Mouse (Mus musculus): ENCODE measurements around the gene Serpina3c.
"Not testable (repeated sequence)": the region's sequence is repeated elsewhere in the genome, so short reads cannot be mapped to it uniquely, and the experiment has no call there.

Gene Serpina3c

DNA sequence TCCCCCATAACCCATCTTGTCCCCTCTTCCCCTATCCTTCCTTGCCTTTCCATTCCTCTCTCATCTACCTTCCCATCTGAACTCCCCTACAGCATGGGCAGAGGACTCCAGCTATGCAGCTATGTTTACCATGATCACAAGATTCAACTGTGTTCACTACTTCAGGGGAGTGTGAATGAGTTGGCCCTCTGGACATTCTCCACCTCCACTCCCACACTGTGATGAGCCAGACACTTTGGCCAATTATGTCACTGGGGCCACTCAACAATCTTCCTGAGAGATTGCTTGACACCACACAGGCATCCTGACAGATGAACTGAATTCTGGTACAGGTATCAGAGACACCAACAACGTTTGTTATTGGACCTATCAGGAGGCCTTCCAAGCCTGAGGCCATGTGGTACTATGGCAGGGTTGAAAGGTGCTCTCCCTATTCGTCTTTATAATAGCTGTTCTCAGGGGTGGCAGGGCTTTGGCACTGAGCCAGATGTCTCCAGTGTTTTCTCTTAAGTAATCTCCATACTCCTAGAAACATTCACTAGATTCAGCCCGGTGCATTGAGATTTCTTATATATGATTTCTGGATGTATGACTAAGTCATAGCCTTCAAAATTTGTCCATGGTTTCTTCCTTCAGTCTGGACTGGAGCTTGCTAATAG, 38.6 kb downstream of the Serpina3c start:
- no peak for DNase-seq (ENCODE audit: low spot score in 2 of 2)

DNA sequence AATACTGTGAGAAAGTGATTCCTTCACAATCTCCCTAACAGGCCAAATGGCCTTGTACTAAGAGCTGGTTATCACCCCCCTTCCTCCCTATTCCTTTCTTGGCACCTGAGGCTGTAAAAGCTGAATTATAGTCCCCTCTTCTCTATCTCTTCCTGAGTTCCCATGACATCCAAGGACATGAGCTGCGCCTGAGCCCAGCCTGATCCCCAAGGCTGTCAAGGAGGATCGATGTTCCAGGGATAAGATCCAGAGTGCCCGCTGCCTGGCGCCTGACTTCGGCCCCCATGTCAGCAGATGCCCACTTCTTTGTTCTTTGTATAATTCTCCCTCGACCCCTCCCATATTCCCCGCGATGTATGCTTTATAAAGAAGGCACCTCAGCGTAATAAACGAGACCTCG, 41.3 kb downstream of the Serpina3c start, which contains the start of gene Serpina3a:
Gene Serpina3a, plus strand, starts transcription at position 392 of the 400 bp plus-strand sequence.
- not testable (repeated sequence) for DNase-seq (ENCODE audit: low spot score in 2 of 2)

- DNase-seq (ENCODE audit: low spot score in 2 of 2), result no peak
Measured at GRCm38 (mm10) chr12:104108507-104108906, 45.2 kb downstream of the Serpina3c start.

GRCm38 (mm10) chr12:104106919-104107318, 46.8 kb downstream of the Serpina3c start:
- no peak for DNase-seq (ENCODE audit: low spot score in 2 of 2)

- no peak for DNase-seq (ENCODE audit: low spot score in 2 of 2)
Measured at GRCm38 (mm10) chr12:104105847-104106246, 47.8 kb downstream of the Serpina3c start.

GRCm38 (mm10) chr12:104100768-104101167, 52.9 kb downstream of the Serpina3c start, which contains the start of gene Serpina5:
Gene Serpina5 (plus strand): TSS chr12:104101113.
- DNase-seq (ENCODE audit: low spot score in 2 of 2), result no peak
